Mouse (Mus musculus) cerebellum, postnatal 10 days (tissue): Measurements from ENCODE around the gene Ap2a2.
"Not testable (repeated sequence)": the region's sequence is repeated elsewhere in the genome, so short reads cannot be mapped to it uniquely, and the experiment has no call there.

ENCODE experiments used
- DNase-seq, 2 experiments: peaks; one replicate each; pipeline ENCODE4 v3.0.0; 2021; ENCODE audit warnings: mixed read lengths in 2 of 2

The Ap2a2 gene

GRCm38 (mm10) chr7:141597563-141597962, 35.6 kb downstream of the Ap2a2 start:
- DNase-seq: peak; percentile 64 to 81

GRCm38 (mm10) chr7:141607717-141608116, 45.7 kb downstream of the Ap2a2 start:
- DNase-seq: no peak

GRCm38 (mm10) chr7:141609719-141610514, 47.9 kb downstream of the Ap2a2 start:
- DNase-seq: no peak

GRCm38 (mm10) chr7:141611711-141612370, 49.9 kb downstream of the Ap2a2 start:
- peak; percentile 42 for DNase-seq

GRCm38 (mm10) chr7:141612371-141612760, 50.4 kb downstream of the Ap2a2 start:
- peak; percentile 50 to 55 for DNase-seq

GRCm38 (mm10) chr7:141612791-141613190, 50.8 kb downstream of the Ap2a2 start:
- DNase-seq: peak; percentile 80 to 84

GRCm38 (mm10) chr7:141614329-141614832, 52.4 kb downstream of the Ap2a2 start:
- DNase-seq: no peak

GRCm38 (mm10) chr7:141624214-141624613, 62.2 kb downstream of the Ap2a2 start:
- no peak for DNase-seq

GRCm38 (mm10) chr7:141625120-141625810, 63.3 kb downstream of the Ap2a2 start:
- DNase-seq: no peak

- no peak for DNase-seq
Measured at GRCm38 (mm10) chr7:141628018-141628417, 66.0 kb downstream of the Ap2a2 start.

GRCm38 (mm10) chr7:141629241-141629640, 67.3 kb downstream of the Ap2a2 start:
- no peak for DNase-seq

GRCm38 (mm10) chr7:141638077-141638476, 76.1 kb downstream of the Ap2a2 start:
- DNase-seq: not testable (repeated sequence)

- not testable (repeated sequence) for DNase-seq
Measured at GRCm38 (mm10) chr7:141638513-141639334, 76.8 kb downstream of the Ap2a2 start.

- DNase-seq: not testable (repeated sequence)
Measured at GRCm38 (mm10) chr7:141639335-141639890, 77.4 kb downstream of the Ap2a2 start.

- no peak for DNase-seq
Measured at GRCm38 (mm10) chr7:141642375-141642774, 80.4 kb downstream of the Ap2a2 start.

GRCm38 (mm10) chr7:141643160-141643559, 81.2 kb downstream of the Ap2a2 start:
- DNase-seq: peak; percentile 59 to 62

GRCm38 (mm10) chr7:141647083-141647482, 85.1 kb downstream of the Ap2a2 start:
- DNase-seq: no peak

- DNase-seq: no peak
Measured at GRCm38 (mm10) chr7:141647815-141648214, 85.8 kb downstream of the Ap2a2 start.

GRCm38 (mm10) chr7:141652191-141652590, 90.2 kb downstream of the Ap2a2 start:
- DNase-seq: no peak

GRCm38 (mm10) chr7:141660346-141660745, 98.4 kb downstream of the Ap2a2 start:
- DNase-seq: peak; percentile 27 to 32

- no peak for DNase-seq
Measured at GRCm38 (mm10) chr7:141661481-141661880, 99.5 kb downstream of the Ap2a2 start.

GRCm38 (mm10) chr7:141662223-141662622, 100.2 kb downstream of the Ap2a2 start:
- DNase-seq: no peak
